Comparison of ENCODE assay signal across 12 mouse cellular contexts in genomic region chr6:125509783-125510182, GRCm38 (mm10).
"Had no signal": no experiment of that assay in that cellular context is flagged by ENCODE, and none has a peak within 500 bp of the region (broad histone marks: within the 10 kb centered on the region; RNA-seq: fewer than 3 reads in every experiment).

No protein-coding gene starts in this region.

- H3K4me2 ChIP-seq: kidney, embryonic 15.5 days; liver, embryonic 13.5 days; midbrain, embryonic 11.5 days had no signal

- DNase-seq: kidney, adult 2 months; kidney, postnatal 10 days; kidney, postnatal 36 days; liver, embryonic 13.5 days; lung, adult 2 months; midbrain, embryonic 14.5 days; right cerebral cortex, postnatal 4 days; thymus, postnatal 25 days had no signal

- H3K27ac ChIP-seq: kidney, embryonic 15.5 days; liver, embryonic 13.5 days; stomach, postnatal 0 days had no signal

- H3K9me3 ChIP-seq: kidney, embryonic 15.5 days; liver, embryonic 13.5 days had no signal

- H3K36me3 ChIP-seq: kidney, embryonic 15.5 days; liver, embryonic 13.5 days had no signal

- ATAC-seq: intestine, postnatal 0 days had no signal

- H3K27me3 ChIP-seq: kidney, embryonic 15.5 days; liver, embryonic 13.5 days had no signal

- H3K9ac ChIP-seq: kidney, embryonic 15.5 days; liver, embryonic 13.5 days had no signal

- H3K4me3 ChIP-seq: kidney, embryonic 15.5 days; liver, embryonic 13.5 days had no signal
